Mouse (Mus musculus): ENCODE measurements at regions not wholly inside any gene's neighbourhood (a gene's known extent, or its start where the extent isn't known, plus 50 kb on each side); places are given as distances from the start of the nearest gene placed in this dataset.
A peak's percentile ranks its signal among the peaks of the same experiment; 100 is the strongest.

DNA sequence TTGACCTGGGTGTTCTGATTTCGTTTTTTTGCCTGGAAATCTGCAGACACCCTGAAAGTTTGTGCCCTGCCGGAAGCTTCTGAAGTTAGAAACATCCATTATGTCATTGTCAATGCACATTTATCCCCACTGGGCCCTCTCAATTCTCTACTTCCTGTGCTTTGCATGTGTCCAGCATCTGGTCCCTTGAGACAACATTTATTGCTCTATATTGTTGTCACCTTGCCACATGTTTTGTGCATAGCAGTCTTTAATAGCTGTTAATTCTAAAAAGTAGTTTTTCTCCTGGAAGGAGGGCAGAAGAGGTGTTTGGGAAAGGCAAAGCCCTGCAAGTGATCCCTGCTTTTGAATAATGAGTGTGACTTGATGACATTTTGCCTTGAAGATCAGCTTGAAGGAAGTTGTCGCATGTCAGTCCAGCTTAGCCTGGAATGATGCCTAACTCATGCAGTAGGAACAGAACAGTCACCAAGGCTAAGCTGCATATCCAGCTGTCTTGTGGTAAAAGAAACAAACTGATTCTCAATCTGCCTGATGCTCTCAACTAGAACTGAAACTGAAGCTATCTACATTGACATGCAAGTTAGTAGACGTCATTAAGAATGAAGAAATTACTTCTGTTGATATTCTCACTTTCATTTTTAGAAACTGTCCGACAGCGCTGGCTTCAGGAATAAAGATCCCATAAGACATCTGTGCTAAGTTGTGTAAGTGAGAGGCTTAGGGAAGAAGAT, 152.9 kb downstream of the Gm9733 start:
- H3K36me3 ChIP-seq (ENCODE audit: control insufficient read depth, insufficient read depth, low read length) = no peaks in the 10 kb centered on the region
- H3K4me2 ChIP-seq (ENCODE audit: low read length) = no peak overlapping the region
- WGBS = 74% methylated on average over 6 of the region's 6 CpGs
- no peaks in the 10 kb centered on the region for H3K4me1 ChIP-seq (replicated peaks; ENCODE audit: control insufficient read depth, insufficient read depth, low read length)
- no peaks in the 10 kb centered on the region for H3K27me3 ChIP-seq (replicated peaks; ENCODE audit: control insufficient read depth, insufficient read depth, low read length)
- no peak for DNase-seq (ENCODE audit: low spot score)
- no peak for ATAC-seq (replicated peaks; ENCODE audit: low FRiP score, low TSS enrichment, low read depth)
- H3K9me3 ChIP-seq (ENCODE audit: control insufficient read depth, low read length) = no peaks in the 10 kb centered on the region
- H3K9ac ChIP-seq (ENCODE audit: low read length) = no peak overlapping the region
- no peak overlapping the region for H3K27ac ChIP-seq (ENCODE audit: low read depth)
- H3K4me3 ChIP-seq (ENCODE audit: low read depth, low read length) = no peak overlapping the region

DNA sequence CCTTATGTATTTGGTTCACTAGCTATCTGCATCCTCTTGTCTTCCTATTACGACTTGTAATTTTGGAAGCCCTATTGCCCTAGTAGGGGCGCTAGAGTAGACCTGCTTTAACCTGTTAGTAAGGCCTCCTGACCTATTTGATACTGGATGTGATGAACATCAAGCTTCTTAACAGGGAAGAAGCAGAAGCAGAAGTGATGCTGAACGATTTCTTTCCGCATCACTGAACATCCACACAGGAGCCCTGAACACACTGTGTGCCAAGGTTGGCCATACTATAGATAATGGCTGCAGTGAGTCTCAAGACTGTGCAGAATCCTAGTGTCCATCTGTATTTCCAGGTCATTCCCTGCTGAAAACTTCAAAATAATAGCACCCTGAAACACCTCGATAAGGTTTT, 151.0 kb downstream of the Gm9733 start:
- 95% methylated on average over 5 of the region's 5 CpGs for WGBS
- Histone ChIP-seq H3K27ac (ENCODE audit: low read depth) (no peak overlapping the region), H3K4me2 (ENCODE audit: low read length) (no peak overlapping the region), H3K36me3 (ENCODE audit: control insufficient read depth, insufficient read depth, low read length) (no peaks in the 10 kb centered on the region), H3K27me3 (replicated peaks; ENCODE audit: control insufficient read depth, insufficient read depth, low read length) (no peaks in the 10 kb centered on the region), H3K9ac (ENCODE audit: low read length) (no peak overlapping the region), H3K4me3 (ENCODE audit: low read depth, low read length) (no peak overlapping the region), H3K4me1 (replicated peaks; ENCODE audit: control insufficient read depth, insufficient read depth, low read length) (no peaks in the 10 kb centered on the region), H3K9me3 (ENCODE audit: control insufficient read depth, low read length) (no peaks in the 10 kb centered on the region)
- DNase-seq (ENCODE audit: low spot score) (no peak), ATAC-seq (replicated peaks; ENCODE audit: low FRiP score, low TSS enrichment, low read depth) (no peak)

- Histone ChIP-seq H3K27ac (ENCODE audit: low read depth) (no peak overlapping the region), H3K36me3 (ENCODE audit: control insufficient read depth, insufficient read depth, low read length) (no peaks in the 10 kb centered on the region), H3K4me3 (ENCODE audit: low read depth, low read length) (no peak overlapping the region), H3K4me1 (replicated peaks; ENCODE audit: control insufficient read depth, insufficient read depth, low read length) (no peaks in the 10 kb centered on the region), H3K4me2 (ENCODE audit: low read length) (no peak overlapping the region), H3K9me3 (ENCODE audit: control insufficient read depth, low read length) (no peaks in the 10 kb centered on the region; the same call in 1 of the 2 replicates), H3K27me3 (replicated peaks; ENCODE audit: control insufficient read depth, insufficient read depth, low read length) (no peaks in the 10 kb centered on the region), H3K9ac (ENCODE audit: low read length) (no peak overlapping the region)
- WGBS = 70% methylated on average over 3 of the region's 3 CpGs
- no peak for ATAC-seq (replicated peaks; ENCODE audit: low FRiP score, low TSS enrichment, low read depth)
- no peak for DNase-seq (ENCODE audit: low spot score)
These were observed 145.4 kb downstream of the Gm9733 start for GRCm38 (mm10) chr3:15186731-15187130.

GRCm38 (mm10) chr3:15194362-15194761, 137.7 kb downstream of the Gm9733 start:
- Histone ChIP-seq H3K4me1 (replicated peaks; ENCODE audit: control insufficient read depth, insufficient read depth, low read length) (no peaks in the 10 kb centered on the region), H3K36me3 (ENCODE audit: control insufficient read depth, insufficient read depth, low read length) (no peaks in the 10 kb centered on the region), H3K4me3 (ENCODE audit: low read depth, low read length) (no peak overlapping the region), H3K9me3 (ENCODE audit: control insufficient read depth, low read length) (no peaks in the 10 kb centered on the region), H3K4me2 (ENCODE audit: low read length) (no peak overlapping the region), H3K27me3 (replicated peaks; ENCODE audit: control insufficient read depth, insufficient read depth, low read length) (no peaks in the 10 kb centered on the region), H3K27ac (ENCODE audit: low read depth) (no peak overlapping the region), H3K9ac (ENCODE audit: low read length) (no peak overlapping the region)
- 9% methylated on average over 7 of the region's 7 CpGs for WGBS
- DNase-seq (ENCODE audit: low spot score) (peak; percentile 78), ATAC-seq (replicated peaks; ENCODE audit: low FRiP score, low TSS enrichment, low read depth) (no peak; the same call in 1 of the 2 replicates)

- H3K4me1 ChIP-seq (replicated peaks; ENCODE audit: control insufficient read depth, insufficient read depth, low read length) = no peaks in the 10 kb centered on the region
- no peak overlapping the region for H3K9ac ChIP-seq (ENCODE audit: low read length)
- no peaks in the 10 kb centered on the region for H3K36me3 ChIP-seq (ENCODE audit: control insufficient read depth, insufficient read depth, low read length)
- no peak overlapping the region for H3K4me2 ChIP-seq (ENCODE audit: low read length)
- DNase-seq (ENCODE audit: low spot score) (no peak), ATAC-seq (replicated peaks; ENCODE audit: low FRiP score, low TSS enrichment, low read depth) (no peak)
- H3K9me3 ChIP-seq (ENCODE audit: control insufficient read depth, low read length) = no peaks in the 10 kb centered on the region
- no peaks in the 10 kb centered on the region for H3K27me3 ChIP-seq (replicated peaks; ENCODE audit: control insufficient read depth, insufficient read depth, low read length)
- H3K27ac ChIP-seq (ENCODE audit: low read depth) = no peak overlapping the region
- WGBS = 42% methylated on average over 1 of the region's 1 CpGs
- H3K4me3 ChIP-seq (ENCODE audit: low read depth, low read length) = no peak overlapping the region
These were observed 136.0 kb downstream of the Gm9733 start for GRCm38 (mm10) chr3:15196101-15196500.

GRCm38 (mm10) chr3:15198086-15198485, 134.0 kb downstream of the Gm9733 start:
- Histone ChIP-seq H3K36me3 (ENCODE audit: control insufficient read depth, insufficient read depth, low read length) (no peaks in the 10 kb centered on the region), H3K4me1 (replicated peaks; ENCODE audit: control insufficient read depth, insufficient read depth, low read length) (no peaks in the 10 kb centered on the region), H3K27ac (ENCODE audit: low read depth) (no peak overlapping the region), H3K4me3 (ENCODE audit: low read depth, low read length) (no peak overlapping the region), H3K9me3 (ENCODE audit: control insufficient read depth, low read length) (no peaks in the 10 kb centered on the region), H3K9ac (ENCODE audit: low read length) (no peak overlapping the region), H3K4me2 (ENCODE audit: low read length) (no peak overlapping the region), H3K27me3 (replicated peaks; ENCODE audit: control insufficient read depth, insufficient read depth, low read length) (no peaks in the 10 kb centered on the region)
- ATAC-seq (replicated peaks; ENCODE audit: low FRiP score, low TSS enrichment, low read depth) (no peak), DNase-seq (ENCODE audit: low spot score) (no peak)
- WGBS = 91% methylated on average over 3 of the region's 3 CpGs

GRCm38 (mm10) chr3:15200309-15200708, 131.8 kb downstream of the Gm9733 start:
- WGBS = 58% methylated on average over 1 of the region's 1 CpGs
- H3K9me3 ChIP-seq (ENCODE audit: control insufficient read depth, low read length) = no peaks in the 10 kb centered on the region

DNA sequence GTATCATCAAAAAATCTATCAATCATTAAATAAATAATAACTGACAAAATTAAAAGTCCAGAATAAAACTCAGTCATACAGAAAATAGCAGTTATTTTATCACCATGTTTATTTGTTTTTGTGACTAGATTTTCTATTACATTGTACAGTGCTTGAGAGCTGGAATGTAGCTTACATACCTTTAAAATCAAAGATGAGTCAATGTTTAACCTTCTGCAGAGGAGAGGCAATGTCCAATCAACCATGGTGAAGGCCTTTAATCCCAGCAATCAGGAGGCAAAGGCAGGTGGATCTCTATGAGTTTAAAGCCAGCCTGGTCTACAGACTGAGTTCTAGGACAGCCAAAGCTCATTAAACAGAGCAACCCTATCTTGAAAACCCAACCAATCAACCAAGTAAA, 131.1 kb downstream of the Gm9733 start:
- Histone ChIP-seq H3K9ac (ENCODE audit: low read length) (no peak overlapping the region), H3K4me1 (replicated peaks; ENCODE audit: control insufficient read depth, insufficient read depth, low read length) (no peaks in the 10 kb centered on the region), H3K27me3 (replicated peaks; ENCODE audit: control insufficient read depth, insufficient read depth, low read length) (no peaks in the 10 kb centered on the region), H3K4me2 (ENCODE audit: low read length) (no peak overlapping the region), H3K4me3 (ENCODE audit: low read depth, low read length) (no peak overlapping the region), H3K9me3 (ENCODE audit: control insufficient read depth, low read length) (no peaks in the 10 kb centered on the region), H3K36me3 (ENCODE audit: control insufficient read depth, insufficient read depth, low read length) (no peaks in the 10 kb centered on the region), H3K27ac (ENCODE audit: low read depth) (no peak overlapping the region)
- ATAC-seq (replicated peaks; ENCODE audit: low FRiP score, low TSS enrichment, low read depth) (no peak), DNase-seq (ENCODE audit: low spot score) (no peak)

More at GRCm38 (mm10) chr3:15200309-15200708, 131.8 kb downstream of the Gm9733 start:
- Histone ChIP-seq H3K4me1 (replicated peaks; ENCODE audit: control insufficient read depth, insufficient read depth, low read length) (no peaks in the 10 kb centered on the region), H3K4me3 (ENCODE audit: low read depth, low read length) (no peak overlapping the region), H3K9ac (ENCODE audit: low read length) (no peak overlapping the region), H3K27me3 (replicated peaks; ENCODE audit: control insufficient read depth, insufficient read depth, low read length) (no peaks in the 10 kb centered on the region), H3K27ac (ENCODE audit: low read depth) (no peak overlapping the region), H3K4me2 (ENCODE audit: low read length) (no peak overlapping the region), H3K36me3 (ENCODE audit: control insufficient read depth, insufficient read depth, low read length) (no peaks in the 10 kb centered on the region)
- no peak for ATAC-seq (replicated peaks; ENCODE audit: low FRiP score, low TSS enrichment, low read depth)
- DNase-seq (ENCODE audit: low spot score) = no peak

DNA sequence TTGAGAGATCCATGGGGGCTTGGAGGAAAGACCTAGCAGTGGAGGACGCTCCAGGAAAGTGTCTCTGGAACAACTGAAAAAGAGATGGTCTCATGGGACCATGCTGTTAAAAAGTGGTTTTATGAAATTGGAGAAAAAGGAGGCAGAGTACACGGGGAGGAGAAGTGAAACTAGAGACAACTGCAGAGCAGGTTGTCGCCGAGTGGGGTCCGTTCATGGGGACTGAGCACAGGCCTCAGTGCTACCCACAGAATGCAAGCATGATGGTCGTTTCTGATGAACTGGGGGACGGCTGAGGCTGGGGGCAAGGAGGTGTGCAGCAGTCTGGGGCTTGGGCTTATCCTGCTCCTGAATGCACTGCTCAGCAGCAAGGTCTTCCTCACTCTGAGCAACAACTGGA, 129.3 kb downstream of the Gm9733 start:
- WGBS = 88% methylated on average over 7 of the region's 7 CpGs
- no peaks in the 10 kb centered on the region for H3K9me3 ChIP-seq (ENCODE audit: control insufficient read depth, low read length)
- no peak for ATAC-seq (replicated peaks; ENCODE audit: low FRiP score, low TSS enrichment, low read depth)
- H3K4me3 ChIP-seq (ENCODE audit: low read depth, low read length) = no peak overlapping the region
- H3K27me3 ChIP-seq (replicated peaks; ENCODE audit: control insufficient read depth, insufficient read depth, low read length) = no peaks in the 10 kb centered on the region
- H3K4me2 ChIP-seq (ENCODE audit: low read length) = no peak overlapping the region
- no peak overlapping the region for H3K9ac ChIP-seq (ENCODE audit: low read length)
- no peaks in the 10 kb centered on the region for H3K4me1 ChIP-seq (replicated peaks; ENCODE audit: control insufficient read depth, insufficient read depth, low read length)
- DNase-seq (ENCODE audit: low spot score) = no peak
- H3K27ac ChIP-seq (ENCODE audit: low read depth) = no peak overlapping the region
- H3K36me3 ChIP-seq (ENCODE audit: control insufficient read depth, insufficient read depth, low read length) = no peaks in the 10 kb centered on the region
